Mouse (Mus musculus): ENCODE data around the gene Atrn. TPM values are rescaled to one million over a fixed set of nuclear protein-coding genes. Genes with fewer than 3 reads are reported as not detected.
A peak's percentile ranks its signal among the peaks of the same experiment; 100 is the strongest.

Atrn gene
- polyA plus RNA-seq, 1 experiment from 2014 or later: 22.7 TPM

DNA sequence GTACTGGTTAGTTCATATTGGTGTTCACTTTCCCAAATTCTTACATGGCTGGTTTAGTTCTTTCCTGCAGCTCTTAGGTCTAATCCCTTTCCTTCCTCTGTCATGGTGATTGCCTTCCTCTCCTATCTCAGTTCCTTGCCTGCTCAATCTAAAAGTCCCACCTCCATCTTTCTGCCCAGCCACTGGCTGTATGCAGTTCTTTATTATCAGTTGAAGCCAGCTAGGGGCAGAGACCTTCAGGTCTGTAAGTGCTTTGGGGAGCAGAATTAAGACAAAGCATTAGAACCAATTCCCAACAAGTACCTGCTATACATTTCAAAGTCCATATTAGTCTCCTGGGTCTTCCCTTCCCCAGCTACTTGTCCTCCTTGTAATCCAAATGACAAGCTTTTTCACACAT is 71.3 kb downstream of the Atrn start:
- peaks cover 60% of the 10 kb centered on the region for H3K36me3 ChIP-seq (replicated peaks; ENCODE audit: control insufficient read depth, insufficient read depth)

DNA sequence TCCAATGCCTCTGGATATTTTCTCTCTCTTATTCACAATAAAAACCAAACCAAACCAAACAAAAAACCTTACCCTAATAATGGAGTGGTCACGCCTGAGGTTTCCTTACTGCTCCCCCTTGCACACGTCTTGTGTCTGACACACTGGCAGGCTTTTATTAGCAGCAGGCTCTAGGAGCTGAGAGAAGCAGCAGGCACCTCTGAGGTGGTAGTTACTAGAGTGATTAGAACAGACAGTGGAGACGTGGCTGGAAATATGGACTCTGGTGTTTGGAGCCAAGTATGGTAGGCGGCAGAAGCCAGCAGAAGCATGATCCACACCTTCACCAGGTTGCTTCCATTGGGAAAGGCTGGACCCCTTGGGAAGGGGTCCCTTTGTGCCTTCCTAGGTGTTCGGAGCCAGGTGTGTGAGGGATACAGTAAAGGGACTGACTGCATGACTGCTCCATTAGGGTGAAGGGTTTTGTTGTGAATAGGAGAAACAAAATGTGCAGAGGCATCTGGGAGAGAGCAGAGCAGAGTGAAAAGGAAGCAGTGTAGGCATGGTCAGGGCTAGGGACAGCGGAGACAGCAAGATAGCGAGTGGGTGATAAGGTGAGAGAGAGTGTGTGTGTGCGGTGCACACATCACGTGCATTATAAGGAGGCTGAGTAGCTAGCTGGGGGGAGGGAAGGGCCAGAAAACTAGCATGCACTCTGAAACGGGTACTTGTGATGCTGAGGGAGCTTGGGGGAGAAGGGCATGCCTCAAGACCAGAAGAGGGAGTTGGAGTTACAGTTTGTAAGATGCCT is 72.0 kb downstream of the Atrn start:
- 80% methylated on average over 10 of the region's 10 CpGs for WGBS
- Histone ChIP-seq H3K27ac (0 out of 2 replicates have a peak overlapping the region, but pooled peaks have one; percentile 7), H3K9ac (no peak overlapping the region), H3K4me2 (replicated peaks) (no peak overlapping the region), H3K9me3 (ENCODE audit: control insufficient read depth, low read length) (no peaks in the 10 kb centered on the region), H3K27me3 (ENCODE audit: control insufficient read depth, insufficient read depth, low read length) (no peaks in the 10 kb centered on the region), H3K4me1 (replicated peaks; ENCODE audit: control insufficient read depth, insufficient read depth, low read length) (no peaks in the 10 kb centered on the region), H3K4me3 (replicated peaks; ENCODE audit: low read length) (no peak overlapping the region), H3K36me3 (replicated peaks; ENCODE audit: control insufficient read depth, insufficient read depth) (peaks cover 64% of the 10 kb centered on the region)
- ATAC-seq (ENCODE audit: low FRiP score) (no peak), DNase-seq (ENCODE audit: low spot score) (no peak)

More for the DNA sequence above, 71.3 kb downstream of the Atrn start:
- no peak for ATAC-seq (ENCODE audit: low FRiP score)
- H3K4me3 ChIP-seq (replicated peaks; ENCODE audit: low read length): no peak overlapping the region
- no peaks in the 10 kb centered on the region for H3K4me1 ChIP-seq (replicated peaks; ENCODE audit: control insufficient read depth, insufficient read depth, low read length)
- no peak for DNase-seq (ENCODE audit: low spot score)
- H3K9me3 ChIP-seq (ENCODE audit: control insufficient read depth, low read length): no peaks in the 10 kb centered on the region
- H3K27ac ChIP-seq: no peak overlapping the region
- no peak overlapping the region for H3K9ac ChIP-seq
- H3K4me2 ChIP-seq (replicated peaks): no peak overlapping the region
- H3K27me3 ChIP-seq (ENCODE audit: control insufficient read depth, insufficient read depth, low read length): no peaks in the 10 kb centered on the region

DNA sequence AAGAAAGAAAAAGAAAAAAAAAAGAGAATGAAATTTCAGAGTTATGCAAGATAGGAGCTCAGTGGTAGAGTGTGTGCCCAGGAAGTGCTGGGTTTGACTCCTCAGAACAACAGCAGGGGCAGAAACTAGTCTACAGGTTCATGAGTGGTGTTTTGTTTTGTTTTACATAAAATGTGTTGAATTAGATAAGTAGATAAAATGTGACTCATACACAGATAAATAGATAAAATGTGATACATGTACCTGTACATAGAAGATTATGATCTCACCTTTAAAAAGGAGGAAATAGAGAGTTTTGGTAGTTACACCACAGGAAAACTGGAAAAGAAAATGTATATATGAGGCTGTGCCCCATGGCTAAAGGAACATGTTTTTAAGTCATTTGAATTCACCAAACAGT is 72.8 kb downstream of the Atrn start:
- Histone ChIP-seq H3K4me1 (replicated peaks; ENCODE audit: control insufficient read depth, insufficient read depth, low read length) (no peaks in the 10 kb centered on the region), H3K4me3 (replicated peaks; ENCODE audit: low read length) (no peak overlapping the region), H3K36me3 (replicated peaks; ENCODE audit: control insufficient read depth, insufficient read depth) (peaks cover 62% of the 10 kb centered on the region), H3K9me3 (ENCODE audit: control insufficient read depth, low read length) (no peaks in the 10 kb centered on the region), H3K27me3 (ENCODE audit: control insufficient read depth, insufficient read depth, low read length) (no peaks in the 10 kb centered on the region), H3K4me2 (replicated peaks) (no peak overlapping the region), H3K27ac (no peak overlapping the region), H3K9ac (no peak overlapping the region)
- no peak for ATAC-seq (ENCODE audit: low FRiP score)
- no peak for DNase-seq (ENCODE audit: low spot score)

DNA sequence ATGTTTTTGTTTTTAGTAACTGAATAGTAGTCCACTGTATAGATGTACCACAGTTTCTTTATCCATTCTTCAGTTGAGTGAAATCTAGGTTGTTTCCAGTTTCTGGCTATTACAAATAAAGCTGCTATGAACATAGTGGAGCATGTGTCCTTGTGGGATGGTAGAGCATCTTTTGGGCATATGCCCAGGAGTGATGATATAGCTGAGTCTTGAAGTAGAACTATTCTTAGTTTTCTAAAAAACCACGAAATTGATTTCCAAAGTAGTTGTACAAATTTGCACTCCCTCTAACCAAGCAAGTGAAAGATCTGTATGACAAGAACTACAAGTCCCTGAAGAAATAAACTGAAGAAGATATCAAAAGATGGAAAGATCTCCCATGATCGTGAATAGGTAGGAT is 86.5 kb downstream of the Atrn start:
- Histone ChIP-seq H3K27me3 (ENCODE audit: control insufficient read depth, insufficient read depth, low read length) (no peaks in the 10 kb centered on the region), H3K9me3 (ENCODE audit: control insufficient read depth, low read length) (no peaks in the 10 kb centered on the region), H3K36me3 (replicated peaks; ENCODE audit: control insufficient read depth, insufficient read depth) (peaks cover 57% of the 10 kb centered on the region), H3K4me1 (replicated peaks; ENCODE audit: control insufficient read depth, insufficient read depth, low read length) (no peaks in the 10 kb centered on the region), H3K27ac (no peak overlapping the region), H3K9ac (no peak overlapping the region), H3K4me2 (replicated peaks) (no peak overlapping the region), H3K4me3 (replicated peaks; ENCODE audit: low read length) (no peak overlapping the region)
- WGBS: 97% methylated on average over 2 of the region's 2 CpGs
- DNase-seq (ENCODE audit: low spot score) (no peak), ATAC-seq (ENCODE audit: low FRiP score) (no peak)

DNA sequence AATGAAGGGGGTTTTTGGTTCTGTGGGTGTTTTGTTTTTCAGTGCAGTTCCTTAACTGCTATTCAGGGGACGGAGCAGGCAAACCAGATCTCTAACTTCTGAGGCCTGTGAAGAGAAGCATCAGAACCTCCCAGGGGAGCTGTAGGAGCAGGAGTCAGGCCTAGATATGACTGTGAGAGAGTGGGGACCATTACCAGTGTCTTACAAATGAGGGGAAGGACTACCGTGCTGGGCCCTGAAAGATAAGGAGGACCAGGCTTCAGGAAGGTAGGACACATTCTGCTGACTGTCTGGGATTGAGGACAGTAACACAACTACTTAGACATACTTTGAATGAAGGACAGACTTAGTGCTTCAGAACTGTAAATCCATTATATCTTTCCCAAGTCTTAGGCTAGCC is 102.8 kb downstream of the Atrn start:
- H3K4me1 ChIP-seq (replicated peaks; ENCODE audit: control insufficient read depth, insufficient read depth, low read length): no peaks in the 10 kb centered on the region
- no peaks in the 10 kb centered on the region for H3K27me3 ChIP-seq (ENCODE audit: control insufficient read depth, insufficient read depth, low read length)
- H3K4me2 ChIP-seq (replicated peaks): no peak overlapping the region
- H3K36me3 ChIP-seq (replicated peaks; ENCODE audit: control insufficient read depth, insufficient read depth): peaks cover 73% of the 10 kb centered on the region
- H3K9me3 ChIP-seq (ENCODE audit: control insufficient read depth, low read length): no peaks in the 10 kb centered on the region
- H3K4me3 ChIP-seq (replicated peaks; ENCODE audit: low read length): no peak overlapping the region
- H3K27ac ChIP-seq: no peak overlapping the region
- ATAC-seq (ENCODE audit: low FRiP score) (no peak), DNase-seq (ENCODE audit: low spot score) (no peak)
- WGBS: 84% methylated on average over 2 of the region's 2 CpGs
- H3K9ac ChIP-seq: no peak overlapping the region

DNA sequence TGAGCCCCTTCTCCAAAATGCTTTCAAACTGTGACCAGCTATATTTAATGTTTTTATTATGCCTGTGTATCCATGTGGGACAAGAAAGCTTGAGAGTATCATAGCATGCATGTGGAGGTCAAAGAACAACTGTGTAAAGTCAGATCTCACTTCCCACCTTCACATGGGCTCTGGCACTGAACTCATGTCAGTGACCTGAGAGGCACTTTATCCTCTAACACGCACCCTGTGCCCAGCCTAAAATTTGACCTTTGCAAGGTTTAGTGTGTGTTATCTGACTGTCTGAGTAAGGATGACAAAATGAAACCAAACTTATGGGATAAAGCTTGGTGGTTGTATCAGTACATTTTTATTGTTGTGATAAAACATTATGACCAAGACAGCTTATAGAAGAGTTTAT is 104.3 kb downstream of the Atrn start:
- DNase-seq (ENCODE audit: low spot score) (no peak), ATAC-seq (ENCODE audit: low FRiP score) (no peak)
- no peaks in the 10 kb centered on the region for H3K4me1 ChIP-seq (replicated peaks; ENCODE audit: control insufficient read depth, insufficient read depth, low read length)
- no peak overlapping the region for H3K27ac ChIP-seq
- H3K4me3 ChIP-seq (replicated peaks; ENCODE audit: low read length): no peak overlapping the region
- no peaks in the 10 kb centered on the region for H3K27me3 ChIP-seq (ENCODE audit: control insufficient read depth, insufficient read depth, low read length)
- 93% methylated on average over 1 of the region's 1 CpGs for WGBS
- H3K9ac ChIP-seq: no peak overlapping the region
- no peaks in the 10 kb centered on the region for H3K9me3 ChIP-seq (ENCODE audit: control insufficient read depth, low read length)
- H3K4me2 ChIP-seq (replicated peaks): no peak overlapping the region
- peaks cover 74% of the 10 kb centered on the region for H3K36me3 ChIP-seq (replicated peaks; ENCODE audit: control insufficient read depth, insufficient read depth)

DNA sequence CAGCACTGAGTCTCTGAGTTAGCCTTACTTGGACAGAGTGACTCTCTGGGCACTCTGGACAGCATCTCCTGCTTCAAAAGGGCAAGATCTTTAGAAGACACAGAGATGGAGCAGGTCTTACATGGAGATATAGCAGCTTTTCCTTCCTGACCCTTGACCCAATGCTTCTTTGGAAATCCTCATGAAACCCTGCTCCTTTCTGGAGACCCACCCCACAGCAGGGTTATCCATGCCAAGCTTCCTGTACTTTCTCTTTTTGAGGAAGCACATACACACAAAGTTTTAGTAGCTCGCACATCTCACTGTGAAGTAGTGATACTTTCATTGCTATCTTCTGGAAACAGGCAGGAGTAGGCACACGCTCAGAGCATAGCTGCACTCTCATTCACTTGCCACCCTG is 118.9 kb downstream of the Atrn start:
- Histone ChIP-seq H3K4me1 (replicated peaks; ENCODE audit: control insufficient read depth, insufficient read depth, low read length) (no peaks in the 10 kb centered on the region), H3K36me3 (replicated peaks; ENCODE audit: control insufficient read depth, insufficient read depth) (peaks cover 75% of the 10 kb centered on the region), H3K27ac (no peak overlapping the region), H3K4me3 (replicated peaks; ENCODE audit: low read length) (no peak overlapping the region), H3K9me3 (ENCODE audit: control insufficient read depth, low read length) (no peaks in the 10 kb centered on the region), H3K9ac (no peak overlapping the region), H3K4me2 (replicated peaks) (no peak overlapping the region), H3K27me3 (ENCODE audit: control insufficient read depth, insufficient read depth, low read length) (no peaks in the 10 kb centered on the region)
- DNase-seq (ENCODE audit: low spot score) (no peak), ATAC-seq (ENCODE audit: low FRiP score) (no peak)
- 92% methylated on average over 2 of the region's 2 CpGs for WGBS

DNA sequence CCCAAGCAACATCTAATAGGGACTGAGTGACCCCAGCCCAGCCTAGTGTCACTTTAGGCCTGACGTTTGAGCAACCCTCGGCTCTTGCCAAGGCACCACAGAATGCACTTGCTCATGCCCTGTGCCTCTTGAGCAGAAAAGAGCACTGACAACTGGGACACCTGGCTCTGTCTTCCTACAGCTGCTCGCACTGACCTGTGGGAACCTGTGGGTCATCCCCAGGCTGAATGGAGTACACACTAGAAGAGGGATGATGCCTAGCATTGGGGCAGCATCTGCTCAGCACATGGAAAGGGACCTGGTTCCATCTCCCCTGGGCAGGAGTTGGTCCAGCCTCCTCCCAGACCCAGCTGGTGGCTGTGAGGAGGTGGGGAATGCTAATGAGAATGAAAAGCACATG is 120.6 kb downstream of the Atrn start:
- 85% methylated on average over 3 of the region's 3 CpGs for WGBS
- Histone ChIP-seq H3K27ac (no peak overlapping the region), H3K9ac (no peak overlapping the region), H3K4me1 (replicated peaks; ENCODE audit: control insufficient read depth, insufficient read depth, low read length) (no peaks in the 10 kb centered on the region), H3K9me3 (ENCODE audit: control insufficient read depth, low read length) (no peaks in the 10 kb centered on the region), H3K27me3 (ENCODE audit: control insufficient read depth, insufficient read depth, low read length) (no peaks in the 10 kb centered on the region), H3K36me3 (replicated peaks; ENCODE audit: control insufficient read depth, insufficient read depth) (peaks cover 61% of the 10 kb centered on the region), H3K4me3 (replicated peaks; ENCODE audit: low read length) (no peak overlapping the region), H3K4me2 (replicated peaks) (no peak overlapping the region)
- no peak for DNase-seq (ENCODE audit: low spot score)
- no peak for ATAC-seq (ENCODE audit: low FRiP score)

DNA sequence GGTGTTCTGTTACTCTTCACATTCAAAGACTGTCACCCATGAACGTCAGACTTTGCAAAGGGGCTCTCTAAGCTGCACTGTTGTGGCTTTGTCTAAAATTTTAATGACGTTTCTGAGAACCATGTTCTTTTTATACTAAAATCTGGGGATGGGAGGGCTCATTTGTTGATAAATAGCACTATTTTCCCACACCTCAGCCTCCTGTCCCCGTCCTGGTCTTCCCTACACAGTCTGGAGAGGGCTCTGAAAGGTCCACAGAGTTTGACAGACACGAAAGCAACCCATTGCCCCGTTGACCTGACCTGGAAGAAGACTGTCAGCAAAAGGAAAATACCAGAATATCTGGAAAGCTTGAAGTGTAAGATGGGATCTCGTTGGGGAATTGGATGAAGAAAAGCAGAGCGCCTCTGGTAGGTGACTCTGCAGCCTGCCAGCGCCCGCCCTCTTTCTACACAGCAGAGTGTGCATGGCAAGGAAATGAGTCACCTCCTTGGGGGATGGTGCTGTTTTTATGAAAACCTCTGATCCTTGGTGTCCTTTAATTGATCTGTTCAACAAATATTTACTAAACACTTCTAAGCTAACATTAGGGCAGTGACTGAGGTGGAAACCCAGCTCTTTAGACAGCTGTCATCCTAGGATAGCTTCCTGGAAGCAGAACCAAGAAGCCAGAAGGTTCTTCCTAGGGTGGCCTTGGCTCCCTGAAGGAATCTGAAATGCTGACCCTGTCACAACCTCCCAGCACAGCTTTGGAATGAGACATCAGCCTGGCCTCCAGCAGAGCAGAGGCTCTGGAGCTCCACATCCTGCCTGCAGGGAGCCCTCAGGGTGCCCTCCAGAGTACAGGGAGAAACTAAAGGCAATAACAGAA is 123.0 kb downstream of the Atrn start:
- H3K27ac ChIP-seq: no peak overlapping the region
- H3K4me3 ChIP-seq (replicated peaks; ENCODE audit: low read length): no peak overlapping the region
- no peaks in the 10 kb centered on the region for H3K9me3 ChIP-seq (ENCODE audit: control insufficient read depth, low read length)
- no peaks in the 10 kb centered on the region for H3K27me3 ChIP-seq (ENCODE audit: control insufficient read depth, insufficient read depth, low read length)
- DNase-seq (ENCODE audit: low spot score) (no peak), ATAC-seq (ENCODE audit: low FRiP score) (no peak)
- no peak overlapping the region for H3K9ac ChIP-seq
- H3K36me3 ChIP-seq (replicated peaks; ENCODE audit: control insufficient read depth, insufficient read depth): peaks cover 39% of the 10 kb centered on the region
- 79% methylated on average over 9 of the region's 9 CpGs for WGBS
- no peaks in the 10 kb centered on the region for H3K4me1 ChIP-seq (replicated peaks; ENCODE audit: control insufficient read depth, insufficient read depth, low read length)
- H3K4me2 ChIP-seq (replicated peaks): no peak overlapping the region
